Mouse (Mus musculus): ENCODE results near the gene Ifi27l2b.

Ifi27l2b gene

DNA sequence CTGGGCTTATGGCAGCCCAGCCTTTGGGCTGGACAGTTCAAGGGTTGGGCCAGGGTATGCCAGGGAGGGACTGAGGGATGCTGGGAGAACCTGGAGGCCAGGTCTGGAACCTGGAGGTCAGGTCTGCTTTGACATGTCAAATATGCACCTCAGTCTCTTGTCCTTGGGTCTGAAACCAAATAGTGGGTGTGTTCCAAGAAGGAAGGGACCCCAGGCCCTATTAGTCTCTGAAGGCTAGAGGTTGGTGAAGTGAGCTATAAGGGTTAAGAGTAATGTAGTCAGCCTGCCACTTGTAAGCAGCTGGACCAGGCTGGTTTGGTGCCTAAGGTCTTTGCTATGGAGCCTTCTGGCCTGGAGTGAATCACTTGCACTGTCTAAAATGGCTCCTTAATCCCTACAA is 22.2 kb downstream of the Ifi27l2b start:
- DNase-seq (ENCODE audit: low spot score) = no peak

DNA sequence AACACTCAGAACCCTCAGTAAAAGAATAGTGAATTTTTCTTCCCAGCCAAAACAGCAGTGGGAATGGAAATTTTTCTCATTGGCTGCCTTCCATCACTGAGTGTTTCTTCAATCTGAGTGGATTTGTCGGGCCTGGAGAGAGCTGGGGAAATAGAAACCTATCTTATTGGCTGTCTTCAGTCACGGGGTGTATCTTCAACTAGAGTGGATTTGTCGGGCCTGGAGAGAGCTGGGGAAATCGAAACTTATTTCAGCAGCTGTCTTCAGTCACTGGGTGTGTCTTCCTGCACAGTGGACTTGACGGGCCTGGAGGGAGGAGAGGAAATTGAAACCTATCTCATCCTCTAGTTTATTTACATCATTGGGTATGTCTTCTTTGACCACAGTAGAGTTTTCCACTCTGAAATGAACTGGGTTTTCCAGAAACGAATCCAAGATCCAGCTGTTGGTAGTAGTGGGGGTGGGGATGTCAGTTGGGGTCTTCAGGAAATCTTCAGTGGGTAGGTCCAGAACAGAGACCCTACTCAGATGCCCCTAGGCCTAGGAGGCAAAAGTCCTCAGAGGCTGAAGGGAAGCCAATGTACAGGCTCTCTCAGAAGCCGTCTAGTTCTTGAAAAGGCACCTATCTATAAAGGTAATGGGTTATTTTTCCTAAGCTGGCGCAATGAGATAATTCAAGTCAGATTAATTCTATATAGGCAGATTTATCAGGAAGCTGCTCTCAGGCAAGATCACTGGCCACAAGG is 22.9 kb downstream of the Ifi27l2b start, which contains the start of gene Ifi27:
Ifi27 (plus strand) TSS at position 226 of the 746 bp plus-strand sequence.
- DNase-seq (ENCODE audit: low spot score) = peak; percentile 58

DNA sequence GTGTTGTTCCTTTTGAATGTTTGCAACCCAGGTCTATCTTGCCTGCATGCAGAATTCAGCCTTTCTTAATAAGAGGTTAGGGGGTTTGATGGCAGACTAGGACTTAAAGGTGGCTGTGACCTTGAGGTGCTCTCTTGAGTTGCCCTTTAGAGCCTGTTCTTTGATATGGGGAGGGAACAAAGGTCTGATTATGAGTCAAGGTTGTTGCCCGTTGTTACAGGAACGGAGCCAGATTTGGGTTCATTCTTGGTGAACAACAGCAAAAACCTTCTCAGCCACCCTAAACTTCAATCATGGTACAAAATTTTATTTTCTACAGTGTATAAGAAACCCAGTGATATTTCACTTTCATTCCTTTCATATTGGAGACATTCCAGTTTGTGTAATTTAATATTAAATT is 23.6 kb downstream of the Ifi27l2b start:
- DNase-seq (ENCODE audit: low spot score) = no peak

DNA sequence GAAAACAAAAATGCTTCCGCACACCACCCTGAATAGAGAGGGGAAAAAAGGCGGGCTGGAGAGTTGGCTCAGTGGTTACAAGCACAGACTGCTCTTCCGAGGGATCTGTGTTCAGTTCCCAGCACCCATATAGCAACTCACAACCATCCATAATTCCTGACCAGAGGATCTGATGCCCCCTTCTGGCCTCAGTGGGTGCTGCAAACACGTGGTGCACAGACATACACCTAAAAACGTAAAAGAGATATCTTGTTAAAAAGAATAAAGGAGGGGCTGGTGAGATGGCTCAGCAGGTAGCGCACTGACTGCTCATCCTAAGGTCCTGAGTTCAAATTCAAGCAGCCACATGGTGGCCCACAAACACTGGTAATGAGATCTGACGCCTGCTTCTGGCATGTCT is 30.3 kb downstream of the Ifi27l2b start:
- no peak for DNase-seq (ENCODE audit: low spot score)

DNA sequence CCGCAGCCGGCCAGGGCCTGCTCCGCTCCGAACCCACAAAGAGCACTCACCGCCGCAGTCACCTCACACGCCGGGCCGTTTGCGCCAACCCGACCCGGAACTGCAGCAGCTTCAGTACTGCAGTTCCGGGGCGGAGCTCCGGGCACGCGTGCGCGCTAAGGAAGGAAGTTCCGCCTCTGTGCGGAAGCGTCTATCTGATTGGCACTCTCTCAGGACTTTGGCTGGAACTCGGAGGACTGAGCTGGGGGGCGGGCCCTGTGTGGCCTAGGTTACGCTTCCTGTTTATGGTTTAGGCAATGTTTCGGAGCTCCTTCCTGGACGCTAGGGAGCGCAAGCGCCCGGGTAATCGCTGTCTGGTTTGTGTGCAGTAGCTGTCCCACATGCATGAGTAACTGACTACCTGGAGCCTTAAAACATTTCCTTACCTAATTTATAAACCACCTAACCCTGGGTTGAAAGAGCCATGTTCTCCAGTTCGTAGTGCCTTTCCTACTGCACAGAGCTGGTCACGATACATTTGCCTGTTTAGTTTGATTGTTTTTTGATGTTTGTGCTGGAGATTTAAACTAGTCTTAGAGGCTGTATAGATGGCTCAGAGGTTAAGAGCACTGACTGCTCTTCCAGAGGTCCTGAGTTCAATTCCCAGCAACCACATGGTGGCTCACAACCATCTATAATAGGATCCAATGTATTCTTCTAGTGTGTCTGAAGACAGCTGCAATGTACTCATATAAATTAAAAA is 31.1 kb downstream of the Ifi27l2b start, which contains the start of gene Ddx24:
Ddx24 (minus strand) TSS at position 102 of the 742 bp plus-strand sequence.
- peak; percentile 97 for DNase-seq (ENCODE audit: low spot score)

DNA sequence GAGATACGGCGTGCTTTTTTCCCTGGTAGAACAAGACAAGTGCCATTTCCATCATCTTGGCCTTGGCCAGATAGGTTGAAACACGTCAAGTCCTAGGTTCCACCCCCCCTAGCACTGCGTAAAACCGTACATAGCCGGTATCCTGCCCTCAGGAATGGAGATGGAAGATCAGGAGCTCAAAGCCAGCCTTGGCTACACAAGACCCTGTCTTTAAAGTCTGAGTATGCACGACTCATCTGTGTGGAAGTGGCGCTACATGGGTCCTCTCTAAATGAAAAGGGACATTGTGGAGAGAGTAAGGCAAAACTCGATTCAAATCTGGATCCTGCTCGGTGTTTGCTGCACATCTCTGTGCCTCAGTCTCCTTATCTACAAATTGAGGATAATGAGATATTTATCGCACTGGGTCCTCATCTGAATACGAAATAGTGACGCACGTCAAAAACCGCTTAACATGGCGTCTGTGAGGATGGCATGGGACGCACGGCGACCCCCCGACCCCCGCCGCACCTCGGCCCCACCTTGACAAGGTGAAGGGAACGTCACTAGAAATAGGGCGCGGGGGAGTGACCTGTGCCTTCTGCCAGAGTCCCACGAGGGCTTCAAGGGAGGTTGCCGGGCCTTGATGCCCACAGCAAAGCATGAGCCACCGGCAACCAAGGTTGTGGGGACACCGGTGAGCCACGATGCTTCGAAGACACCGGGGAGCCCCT is 31.9 kb downstream of the Ifi27l2b start:
- DNase-seq (ENCODE audit: low spot score) = no peak

DNA sequence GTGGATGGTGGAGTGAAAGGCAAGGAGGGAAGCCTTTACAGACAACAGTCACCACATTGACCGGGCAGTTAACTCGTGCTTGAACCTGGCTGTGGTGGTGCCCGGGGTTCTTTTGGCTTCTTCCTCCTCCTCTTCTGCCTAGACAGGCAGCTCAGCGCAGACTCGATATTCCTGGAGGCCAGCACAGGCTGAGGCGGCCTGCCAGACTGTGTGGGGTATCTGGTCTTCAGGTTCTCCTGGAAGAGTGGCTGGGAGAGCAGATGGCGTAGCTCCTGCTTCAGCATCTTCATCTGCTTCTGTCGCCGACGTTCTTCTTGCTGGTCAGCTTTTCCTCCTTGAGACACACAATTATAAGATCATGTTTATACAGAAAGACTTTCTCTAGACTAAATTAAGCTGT is 48.9 kb downstream of the Ifi27l2b start:
- no peak for DNase-seq (ENCODE audit: low spot score)

DNA sequence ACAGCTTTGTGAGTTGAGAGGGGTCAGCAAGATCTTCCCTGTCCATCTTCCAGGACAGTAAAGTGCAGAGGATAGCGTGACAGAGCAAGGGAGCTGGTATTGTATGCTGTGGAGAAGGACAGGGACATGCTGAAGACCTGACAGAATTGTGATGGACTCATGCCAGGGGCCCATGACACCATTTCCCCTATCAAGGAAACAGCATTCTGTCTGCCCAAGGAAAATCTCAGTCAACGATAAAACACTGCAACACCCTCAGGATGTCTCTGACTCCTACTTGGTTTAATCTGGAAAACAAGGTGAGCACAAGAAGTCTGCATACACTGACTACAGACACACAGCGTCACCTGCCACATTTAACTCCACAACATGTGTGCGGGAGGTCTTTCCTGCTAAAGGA is 49.3 kb downstream of the Ifi27l2b start, which contains the start of gene 9330161L09Rik:
9330161L09Rik (minus strand) TSS at position 101 of the 400 bp plus-strand sequence.
- no peak for DNase-seq (ENCODE audit: low spot score)

DNA sequence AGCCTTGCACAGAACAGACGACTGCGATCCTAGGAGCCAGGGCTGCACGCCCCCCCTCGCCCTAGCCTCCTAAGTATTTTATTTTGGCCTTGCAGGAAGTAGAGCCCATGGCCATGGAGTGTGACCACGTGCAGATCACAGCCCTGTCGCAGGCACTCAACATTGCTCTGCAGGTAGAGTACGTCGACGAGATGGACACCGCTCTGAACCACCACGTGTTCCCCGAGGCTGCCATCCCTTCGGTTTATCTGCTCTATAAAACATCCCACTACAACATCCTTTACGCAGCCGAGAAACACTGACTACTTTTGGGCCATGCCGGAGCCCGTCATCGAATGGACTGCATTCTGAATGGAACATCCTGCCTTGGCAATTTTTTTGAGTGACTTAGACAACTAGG is 52.9 kb downstream of the Ifi27l2b start:
- DNase-seq (ENCODE audit: low spot score) = no peak
